Comparison of ENCODE assay signal across 8 mouse cellular contexts in the genomic region with DNA sequence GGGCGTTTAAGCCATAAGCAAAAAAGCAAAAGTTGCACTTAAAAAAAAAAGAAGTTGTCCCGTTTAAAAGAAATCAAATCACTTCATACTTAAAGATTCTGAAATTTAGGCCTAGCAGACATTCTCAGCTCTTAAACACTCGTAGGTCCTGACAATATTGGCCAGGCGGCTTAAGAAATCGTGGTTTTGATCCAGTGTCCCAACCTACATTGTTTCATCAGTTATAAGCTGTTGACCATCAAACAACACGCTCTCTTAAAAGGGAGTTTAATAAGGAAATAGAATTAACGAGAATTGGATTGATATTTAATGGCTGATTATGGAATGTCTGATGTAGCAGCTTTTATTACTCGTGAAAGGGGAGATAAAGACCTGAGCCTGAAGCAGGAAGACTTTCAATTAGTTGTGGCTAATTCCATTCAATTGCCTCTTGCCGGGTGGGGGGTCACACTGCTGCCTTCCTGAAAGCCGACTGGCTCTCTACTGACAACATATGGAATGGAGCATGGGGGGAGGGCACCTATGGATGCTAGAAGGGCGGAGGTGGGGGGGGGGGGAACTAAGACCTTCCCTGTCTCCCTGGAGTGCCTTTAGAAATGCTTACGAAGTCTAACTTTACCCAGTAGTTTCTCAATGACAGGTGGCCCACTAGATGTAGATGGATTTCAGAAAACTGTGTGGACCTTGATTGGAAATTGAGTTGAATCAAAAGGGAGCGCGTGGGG. TPM values are rescaled to one million over a fixed set of nuclear protein-coding genes. Genes with fewer than 3 reads are reported as not detected.
DNase-seq lines count a peak whose midpoint lies in the region; ATAC-seq lines count a peak whose summit lies in the region.

No protein-coding gene starts in this region.

- intact Hi-C loops in left cerebral cortex, postnatal 14 days (cut with DNase I) = no loop called here

- H3K36me3 ChIP-seq in kidney, embryonic 15.5 days = peaks cover 4% of the 10 kb centered on the region; the same call in 1 of the 2 replicates
- peaks cover 3% of the 10 kb centered on the region for H3K36me3 ChIP-seq in embryonic facial prominence, embryonic 13.5 days
- peaks cover 4% of the 10 kb centered on the region for H3K36me3 ChIP-seq in limb, embryonic 10.5 days
- no peaks in the 10 kb centered on the region for H3K36me3 ChIP-seq in neural tube, embryonic 14.5 days (ENCODE audit: control insufficient read depth, insufficient read depth, low read length)

- H3K9me3 ChIP-seq in kidney, embryonic 15.5 days (replicated peaks) = no peaks in the 10 kb centered on the region
- H3K9me3 ChIP-seq in embryonic facial prominence, embryonic 13.5 days = no peaks in the 10 kb centered on the region
- H3K9me3 ChIP-seq in limb, embryonic 10.5 days (replicated peaks) = no peaks in the 10 kb centered on the region
- no peaks in the 10 kb centered on the region for H3K9me3 ChIP-seq in neural tube, embryonic 14.5 days (ENCODE audit: control insufficient read depth, low read length)

- H3K9ac ChIP-seq in kidney, embryonic 15.5 days = peak overlapping the region; percentile 96
- peak overlapping the region; percentile 100 for H3K9ac ChIP-seq in embryonic facial prominence, embryonic 13.5 days
- H3K9ac ChIP-seq in neural tube, embryonic 14.5 days (replicated peaks; ENCODE audit: low read depth, low read length) = peak overlapping the region; percentile 72; the same call in 1 of the 2 replicates

- WGBS in kidney, embryonic 15.5 days = 6% methylated on average over 14 of the region's 14 CpGs
- WGBS in embryonic facial prominence, embryonic 13.5 days = 5% methylated on average over 14 of the region's 14 CpGs
- WGBS in limb, embryonic 10.5 days = under 1% methylated on average over 14 of the region's 14 CpGs
- WGBS in neural tube, embryonic 14.5 days = 4% methylated on average over 14 of the region's 14 CpGs

- H3K4me1 ChIP-seq in kidney, embryonic 15.5 days = peaks cover 36% of the 10 kb centered on the region
- peaks cover 30% of the 10 kb centered on the region for H3K4me1 ChIP-seq in embryonic facial prominence, embryonic 13.5 days
- peaks cover 43% of the 10 kb centered on the region for H3K4me1 ChIP-seq in limb, embryonic 10.5 days
- peaks cover 24% of the 10 kb centered on the region; the same call in 1 of the 2 replicates for H3K4me1 ChIP-seq in neural tube, embryonic 14.5 days (ENCODE audit: control insufficient read depth, insufficient read depth, low read length)

- no peaks in the 10 kb centered on the region for H3K27me3 ChIP-seq in kidney, embryonic 15.5 days
- H3K27me3 ChIP-seq in embryonic facial prominence, embryonic 13.5 days = no peaks in the 10 kb centered on the region
- H3K27me3 ChIP-seq in limb, embryonic 10.5 days (ENCODE audit: low read depth, poor library complexity, severe bottlenecking) = no peaks in the 10 kb centered on the region; the same call in 1 of the 2 replicates
- no peaks in the 10 kb centered on the region for H3K27me3 ChIP-seq in neural tube, embryonic 14.5 days (ENCODE audit: control insufficient read depth, insufficient read depth, low read length)

- H3K4me3 ChIP-seq in kidney, embryonic 15.5 days (replicated peaks) = peak overlapping the region; percentile 93
- H3K4me3 ChIP-seq in embryonic facial prominence, embryonic 13.5 days = peak overlapping the region; percentile 96
- peak overlapping the region; percentile 97 for H3K4me3 ChIP-seq in limb, embryonic 10.5 days
- H3K4me3 ChIP-seq in neural tube, embryonic 14.5 days (ENCODE audit: low read depth, low read length) = peak overlapping the region; percentile 89

- peak overlapping the region; percentile 97 for H3K27ac ChIP-seq in kidney, embryonic 15.5 days
- H3K27ac ChIP-seq in embryonic facial prominence, embryonic 13.5 days = peak overlapping the region; percentile 93
- peak overlapping the region; percentile 100 for H3K27ac ChIP-seq in limb, embryonic 10.5 days
- H3K27ac ChIP-seq in neural tube, embryonic 14.5 days (ENCODE audit: low read depth, low read length) = no peak overlapping the region

- H3K4me2 ChIP-seq in kidney, embryonic 15.5 days = peak overlapping the region; percentile 71
- peak overlapping the region; percentile 64 for H3K4me2 ChIP-seq in embryonic facial prominence, embryonic 13.5 days
- peak overlapping the region; percentile 99 for H3K4me2 ChIP-seq in neural tube, embryonic 14.5 days (ENCODE audit: low read depth, low read length)

- no peak for DNase-seq in kidney, adult 8-10 months
- peak; percentile 74 for DNase-seq in limb, embryonic 10.5 days (ENCODE audit: low spot score)
- DNase-seq in right cerebral cortex, postnatal 10 days (ENCODE audit: low spot score in 2 of 2) = no peak
- no peak for DNase-seq in left cerebral cortex, postnatal 14 days (ENCODE audit: low spot score in 2 of 2)
- DNase-seq in cerebellum, adult 11-12 months = no peak

- ATAC-seq in kidney, embryonic 15.5 days (replicated peaks; ENCODE audit: low FRiP score) = no peak
- ATAC-seq in embryonic facial prominence, embryonic 13.5 days (ENCODE audit: insufficient number of reproducible peaks, insufficient read depth, low FRiP score, low TSS enrichment, low read depth) = no peak
- no peak for ATAC-seq in neural tube, embryonic 14.5 days (ENCODE audit: low read depth)

RNA-seq across cellular contexts. Expression of a gene that starts 1.6 kb away (rescaled TPM):
- polyA plus RNA-seq in kidney, embryonic 15.5 days (2015; fragmentation: Nextera tagmentation; extraction: Ambion mirVana) = 22.6 and 24.0 TPM in 2 replicates
- polyA plus RNA-seq in embryonic facial prominence, embryonic 13.5 days (2015; fragmentation: Nextera tagmentation; extraction: Ambion mirVana) = 35.3 and 37.4 TPM in 2 replicates
- 31.6 and 49.9 TPM in 2 replicates for polyA plus RNA-seq in limb, embryonic 10.5 days (2016; fragmentation: Nextera tagmentation; extraction: Ambion mirVana)
- 1.8 and 4.6 TPM in 2 replicates for polyA plus RNA-seq in neural tube, embryonic 14.5 days (2014; fragmentation: Nextera tagmentation; extraction: Ambion mirVana)
- total RNA-seq in left cerebral cortex, postnatal 14 days (2021) = 1 to 10 TPM; 3.1 to 3.7 TPM
